In the genomic region with DNA sequence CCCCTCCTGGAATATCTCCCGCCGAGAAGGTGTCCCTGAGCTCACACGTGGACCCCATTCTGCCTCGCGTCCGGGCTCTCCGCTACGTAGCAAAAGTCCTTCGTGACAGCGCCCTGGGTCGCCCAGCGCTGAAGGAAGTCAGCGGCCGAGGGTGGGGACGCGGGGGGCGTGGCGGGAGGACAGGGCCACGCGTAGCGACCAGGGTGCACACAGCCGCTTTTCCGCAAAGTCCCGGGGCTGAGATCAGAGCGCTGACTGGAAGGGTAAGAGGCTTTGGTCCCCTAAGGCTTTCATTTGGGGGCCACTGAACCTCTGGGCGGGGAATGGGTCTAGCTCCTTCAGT, we compare ENCODE assay signal across 8 mouse cellular contexts. TPM values are rescaled to one million over a fixed set of nuclear protein-coding genes. Genes with fewer than 3 reads are reported as not detected.
DNase-seq lines count a peak whose midpoint lies in the region; ATAC-seq and TF ChIP-seq lines count a peak whose summit lies in the region.

No protein-coding gene starts in this region.

- ATAC-seq in common myeloid progenitor, adult 5-6 weeks (replicated peaks; ENCODE audit: low read depth, poor library complexity, severe bottlenecking), result peak; percentile 73
- ATAC-seq in kidney, embryonic 14.5 days (ENCODE audit: low FRiP score, low TSS enrichment), result peak; percentile 47

- no peak for TF ChIP-seq POLR2A in MEL (IDR thresholded peaks at IDR 0.05; ENCODE audit: control insufficient read depth in 1 of 2, insufficient read depth in 1 of 2, low read depth in 1 of 2, low read length in 2 of 2, poor library complexity in 1 of 2)
- no peak for TF ChIP-seq POLR2A in olfactory bulb, adult 2 months (IDR thresholded peaks at IDR 0.05; ENCODE audit: insufficient read depth, low read depth, low read length)

- no peaks in the 10 kb centered on the region; a peak in 1 of 4 replicates for H3K27me3 ChIP-seq in MEL (ENCODE audit: control insufficient read depth in 1 of 2, insufficient read depth in 2 of 2, low read length in 2 of 2)
- peaks cover 45% of the 10 kb centered on the region for H3K27me3 ChIP-seq in heart, embryonic 10.5 days (ENCODE audit: insufficient read depth, poor library complexity, severe bottlenecking)
- no peaks in the 10 kb centered on the region for H3K27me3 ChIP-seq in kidney, embryonic 14.5 days (ENCODE audit: control insufficient read depth, insufficient read depth, low read length)

- peak overlapping the region; percentile 58 to 63 for H3K4me3 ChIP-seq in MEL (ENCODE audit: control insufficient read depth in 1 of 2, insufficient read depth in 1 of 2, low read depth in 2 of 2, low read length in 2 of 2)
- H3K4me3 ChIP-seq in heart, embryonic 10.5 days, result peak overlapping the region; percentile 65
- peak overlapping the region; percentile 39 for H3K4me3 ChIP-seq in kidney, embryonic 14.5 days (ENCODE audit: low read length)
- H3K4me3 ChIP-seq in olfactory bulb, adult 2 months (ENCODE audit: insufficient read depth, low read depth, low read length), result peak overlapping the region; percentile 22

- TF ChIP-seq EP300 in MEL (IDR thresholded peaks at IDR 0.05; ENCODE audit: low read depth in 1 of 2, low read length in 2 of 2), result no peak

- peak; percentile 30 for DNase-seq in MEL (ENCODE audit: low read depth, low spot score)
- DNase-seq in heart, embryonic 10.5 days (ENCODE audit: low spot score), result no peak
- DNase-seq in lung, postnatal 10 days, result peak; percentile 70
- DNase-seq in left cerebral cortex, postnatal 4 days, result no peak
- DNase-seq in right cerebral cortex, postnatal 14 days, result no peak

- no peak for TF ChIP-seq CTCF in MEL (IDR thresholded peaks at IDR 0.05 in 2 of 3, conservative IDR thresholded peaks at IDR 0.05 in 1 of 3; ENCODE audit: control insufficient read depth in 1 of 3, insufficient read depth in 1 of 3, low read depth in 2 of 3, low read length in 3 of 3, poor library complexity in 1 of 3, severe bottlenecking in 1 of 3)
- TF ChIP-seq CTCF in olfactory bulb, adult 2 months (IDR thresholded peaks at IDR 0.05; ENCODE audit: insufficient read depth, low read depth, low read length), result no peak

- H3K9ac ChIP-seq in MEL (ENCODE audit: control insufficient read depth, low read depth, low read length, poor library complexity, severe bottlenecking), result peak overlapping the region; percentile 53
- peak overlapping the region; percentile 24; the same call in 1 of the 2 replicates for H3K9ac ChIP-seq in kidney, embryonic 14.5 days (ENCODE audit: low read depth, low read length)

- peaks cover 6 to 7% of the 10 kb centered on the region in 2 experiments for H3K4me1 ChIP-seq in MEL (ENCODE audit: control insufficient read depth in 1 of 2, insufficient read depth in 2 of 2, low read length in 2 of 2)
- H3K4me1 ChIP-seq in heart, embryonic 10.5 days, result peaks cover 24% of the 10 kb centered on the region
- peaks cover 2% of the 10 kb centered on the region; the same call in 1 of the 2 replicates for H3K4me1 ChIP-seq in kidney, embryonic 14.5 days (ENCODE audit: control insufficient read depth, insufficient read depth, low read length)
- peaks cover 6% of the 10 kb centered on the region for H3K4me1 ChIP-seq in olfactory bulb, adult 2 months (ENCODE audit: control insufficient read depth, insufficient read depth, low read length)

- intact Hi-C loops in left cerebral cortex, postnatal 4 days (cut with DNase I), result no loop called here

- under 1% methylated on average over 26 of the region's 26 CpGs for WGBS in heart, embryonic 10.5 days
- under 1% methylated on average over 26 of the region's 26 CpGs for WGBS in kidney, embryonic 14.5 days
- WGBS in olfactory bulb, adult 2 months, result under 1% methylated on average over 26 of the region's 26 CpGs

- no peak overlapping the region for H3K27ac ChIP-seq in MEL (ENCODE audit: control insufficient read depth, low read depth, low read length)
- H3K27ac ChIP-seq in heart, embryonic 10.5 days, result peak overlapping the region; percentile 69
- no peak overlapping the region for H3K27ac ChIP-seq in kidney, embryonic 14.5 days (ENCODE audit: low read depth, low read length)
- no peak overlapping the region for H3K27ac ChIP-seq in olfactory bulb, adult 2 months (ENCODE audit: insufficient read depth, low read depth, low read length)

- TF ChIP-seq RAD21 in MEL (IDR thresholded peaks at IDR 0.05; ENCODE audit: low read depth, low read length), result no peak

- H3K36me3 ChIP-seq in MEL (ENCODE audit: control insufficient read depth in 1 of 2, insufficient read depth in 2 of 2, low read length in 2 of 2), result peaks cover 0 to 2% of the 10 kb centered on the region in 2 experiments; a peak in 2 of 4 replicates
- no peaks in the 10 kb centered on the region for H3K36me3 ChIP-seq in heart, embryonic 10.5 days
- no peaks in the 10 kb centered on the region for H3K36me3 ChIP-seq in kidney, embryonic 14.5 days (ENCODE audit: control insufficient read depth, insufficient read depth, low read length)

- H3K79me2 ChIP-seq in MEL (ENCODE audit: control insufficient read depth, insufficient read depth, low read length, poor library complexity), result no peaks in the 10 kb centered on the region

- H3K9me3 ChIP-seq in MEL (replicated peaks; ENCODE audit: insufficient read depth, low read length), result no peaks in the 10 kb centered on the region
- no peaks in the 10 kb centered on the region for H3K9me3 ChIP-seq in heart, embryonic 10.5 days
- no peaks in the 10 kb centered on the region for H3K9me3 ChIP-seq in kidney, embryonic 14.5 days (ENCODE audit: control insufficient read depth, low read length)

- H3K4me2 ChIP-seq in kidney, embryonic 14.5 days (replicated peaks; ENCODE audit: low read depth, low read length), result peak overlapping the region; percentile 75

TF ChIP-seq in MEL, 35 proteins besides CTCF, POLR2A, EP300 and RAD21:
- TF ChIP-seq SMC3 (IDR thresholded peaks at IDR 0.05; ENCODE audit: low read depth, low read length) (no peak), JUND (IDR thresholded peaks at IDR 0.05; ENCODE audit: low read depth, low read length) (no peak), USF1 (IDR thresholded peaks at IDR 0.05; ENCODE audit: low read depth, low read length) (no peak), MYB (IDR thresholded peaks at IDR 0.05; ENCODE audit: low read depth, low read length) (no peak), ZMIZ1 (IDR thresholded peaks at IDR 0.05; ENCODE audit: low read depth, low read length) (no peak), KAT2A (conservative IDR thresholded peaks at IDR 0.05; ENCODE audit: low read depth, low read length) (no peak), BHLHE40 (IDR thresholded peaks at IDR 0.05; ENCODE audit: borderline replicate concordance, low read depth, low read length) (no peak), POLR2AphosphoS5 (IDR thresholded peaks at IDR 0.05; ENCODE audit: borderline replicate concordance, low read depth, low read length) (no peak), CHD1 (IDR thresholded peaks at IDR 0.05; ENCODE audit: low read depth, low read length) (no peak), SIN3A (IDR thresholded peaks at IDR 0.05; ENCODE audit: low read length) (no peak), MYC (IDR thresholded peaks at IDR 0.05; ENCODE audit: low read depth, low read length) (no peak), ETS1 (IDR thresholded peaks at IDR 0.05; ENCODE audit: low read depth, low read length) (no peak), POLR2AphosphoS2 (IDR thresholded peaks at IDR 0.05; ENCODE audit: low read length) (no peak), USF2 (IDR thresholded peaks at IDR 0.05; ENCODE audit: borderline replicate concordance in 1 of 2, insufficient read depth in 1 of 2, low read depth in 1 of 2, low read length in 2 of 2) (no peak), GABPA (IDR thresholded peaks at IDR 0.05; ENCODE audit: low read depth, low read length) (no peak)

RNA-seq across cellular contexts. Expression of gene Mcoln2, which starts 0.4 kb away (rescaled TPM):
- 0.42 and 0.65 TPM in 2 replicates for total RNA-seq in MEL (2012; rRNA removed)
- under 1 TPM in 1 of 2 experiments, not detected in 1; 0.10 TPM for polyA plus RNA-seq in MEL (2012; ENCODE audit: insufficient read depth in 1 of 2, insufficient read length in 2 of 2, low read depth in 1 of 2, low replicate concordance in 2 of 2, missing spikeins in 1 of 2)
- total RNA-seq in common myeloid progenitor, adult 5-6 weeks (2017), result 8.2 and 11.1 TPM in 2 replicates
- 0.18 and 0.44 TPM in 2 replicates for polyA plus RNA-seq in heart, embryonic 10.5 days (2016; fragmentation: Nextera tagmentation; extraction: Ambion mirVana)
- polyA plus RNA-seq in kidney, embryonic 14.5 days (2014; fragmentation: Nextera tagmentation; extraction: Ambion mirVana), result 0.74 and 1.1 TPM in 2 replicates
- not detected in 2 replicates for polyA plus RNA-seq in olfactory bulb, adult 2 months (2012; ENCODE audit: insufficient read depth, insufficient read length, low replicate concordance, missing spikeins)
- not detected for total RNA-seq in left cerebral cortex, postnatal 4 days (2021)

RNA-seq across cellular contexts. Expression of gene Mcoln3, which starts 32.8 kb away (rescaled TPM):
- not detected in 2 replicates for total RNA-seq in MEL (2012; rRNA removed)
- polyA plus RNA-seq in MEL (2012; ENCODE audit: insufficient read depth in 1 of 2, insufficient read length in 2 of 2, low read depth in 1 of 2, low replicate concordance in 2 of 2, missing spikeins in 1 of 2), result not detected
- 0.18 and 3.4 TPM in 2 replicates for total RNA-seq in common myeloid progenitor, adult 5-6 weeks (2017)
- 1.5 and 3.6 TPM in 2 replicates for polyA plus RNA-seq in heart, embryonic 10.5 days (2016; fragmentation: Nextera tagmentation; extraction: Ambion mirVana)
- polyA plus RNA-seq in kidney, embryonic 14.5 days (2014; fragmentation: Nextera tagmentation; extraction: Ambion mirVana), result 6.5 and 8.9 TPM in 2 replicates
- polyA plus RNA-seq in olfactory bulb, adult 2 months (2012; ENCODE audit: insufficient read depth, insufficient read length, low replicate concordance, missing spikeins), result not detected in 2 replicates
- under 1 TPM; 0.16 to 0.18 TPM for total RNA-seq in left cerebral cortex, postnatal 4 days (2021)

RNA-seq across cellular contexts. Expression of gene Wdr63, which starts 42.1 kb away (rescaled TPM):
- total RNA-seq in MEL (2012; rRNA removed), result not detected in 2 replicates
- polyA plus RNA-seq in MEL (2012; ENCODE audit: insufficient read depth in 1 of 2, insufficient read length in 2 of 2, low read depth in 1 of 2, low replicate concordance in 2 of 2, missing spikeins in 1 of 2), result not detected
- total RNA-seq in common myeloid progenitor, adult 5-6 weeks (2017), result not detected in 2 replicates
- 0.38 and 0.48 TPM in 2 replicates for polyA plus RNA-seq in heart, embryonic 10.5 days (2016; fragmentation: Nextera tagmentation; extraction: Ambion mirVana)
- polyA plus RNA-seq in kidney, embryonic 14.5 days (2014; fragmentation: Nextera tagmentation; extraction: Ambion mirVana), result 0.44 TPM in 1 of 2 replicates, not detected in the other
- not detected in 2 replicates for polyA plus RNA-seq in olfactory bulb, adult 2 months (2012; ENCODE audit: insufficient read depth, insufficient read length, low replicate concordance, missing spikeins)
- total RNA-seq in left cerebral cortex, postnatal 4 days (2021), result 1 to 10 TPM in 1 of 2 experiments, under 1 TPM in 1; 0.83 to 1.2 TPM

Comparison
In these comparisons a context has a peak if more than half of its experiments do, and no peak if none do; other contexts are left out.
1. DNase-seq: peak in MEL (single experiment) and lung, postnatal 10 days (single experiment); none in heart, embryonic 10.5 days (single experiment), left cerebral cortex, postnatal 4 days (single experiment) and right cerebral cortex, postnatal 14 days (single experiment).
2. Peak in every context shown above with its lines, with median percentiles within 50 percentile points of each other: H3K4me3 ChIP-seq.